Mouse (Mus musculus): ENCODE data around the gene Zfp575. TPM values are rescaled to one million over a fixed set of nuclear protein-coding genes. Genes with fewer than 3 reads are reported as not detected.

Zfp575 gene
- polyA plus RNA-seq, 1 experiment: not detected

- TF ChIP-seq POLR2A (IDR thresholded peaks at IDR 0.05; ENCODE audit: insufficient read depth, low read depth, low read length) (peak; percentile 65; the same call in 1 of the 2 replicates), CTCF (IDR thresholded peaks at IDR 0.05; ENCODE audit: insufficient read depth, low read depth, low read length) (no peak)
- Histone ChIP-seq H3K4me1 (ENCODE audit: control insufficient read depth, insufficient read depth, low read length) (peaks cover 10% of the 10 kb centered on the region), H3K4me3 (ENCODE audit: insufficient read depth, low read depth, low read length) (peak overlapping the region; percentile 64), H3K27ac (ENCODE audit: insufficient read depth, low read depth, low read length) (no peak overlapping the region)
- WGBS: 2% methylated on average over 39 of the region's 39 CpGs
Measured at GRCm38 (mm10) chr7:24593621-24594308, 6.3 kb upstream of the Zfp575 start.

GRCm38 (mm10) chr7:24592781-24593180, 5.3 kb upstream of the Zfp575 start:
- H3K4me3 ChIP-seq (ENCODE audit: insufficient read depth, low read depth, low read length): no peak overlapping the region
- H3K4me1 ChIP-seq (ENCODE audit: control insufficient read depth, insufficient read depth, low read length): peaks cover 10% of the 10 kb centered on the region
- TF ChIP-seq POLR2A (IDR thresholded peaks at IDR 0.05; ENCODE audit: insufficient read depth, low read depth, low read length): no peak
- TF ChIP-seq CTCF (IDR thresholded peaks at IDR 0.05; ENCODE audit: insufficient read depth, low read depth, low read length): no peak
- H3K27ac ChIP-seq (ENCODE audit: insufficient read depth, low read depth, low read length): no peak overlapping the region
- 69% methylated on average over 6 of the region's 6 CpGs for WGBS

DNA sequence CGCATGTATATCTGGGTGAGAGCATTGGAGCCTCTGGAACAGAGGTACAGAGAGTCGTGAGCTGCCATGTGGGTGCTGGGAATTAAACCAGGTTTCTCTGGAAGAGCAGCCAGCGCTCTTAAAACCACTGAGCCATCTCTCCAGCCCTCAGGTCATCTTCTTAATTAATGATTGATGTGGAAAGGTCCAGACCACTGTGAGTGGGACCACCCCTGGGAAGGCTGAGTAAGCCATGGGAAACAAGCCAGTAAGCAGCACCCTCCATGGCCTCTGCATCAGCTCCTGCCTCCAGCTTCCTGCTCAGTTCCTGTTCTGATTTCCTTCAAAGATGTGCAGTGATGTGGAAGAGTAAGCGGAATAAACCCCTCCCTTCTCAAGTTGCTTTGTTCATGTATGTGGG, 4.7 kb upstream of the Zfp575 start:
- TF ChIP-seq POLR2A (IDR thresholded peaks at IDR 0.05; ENCODE audit: insufficient read depth, low read depth, low read length) (no peak), CTCF (IDR thresholded peaks at IDR 0.05; ENCODE audit: insufficient read depth, low read depth, low read length) (no peak)
- no peak overlapping the region for H3K27ac ChIP-seq (ENCODE audit: insufficient read depth, low read depth, low read length)
- H3K4me3 ChIP-seq (ENCODE audit: insufficient read depth, low read depth, low read length): no peak overlapping the region
- WGBS: 56% methylated on average over 4 of the region's 4 CpGs
- H3K4me1 ChIP-seq (ENCODE audit: control insufficient read depth, insufficient read depth, low read length): peaks cover 10% of the 10 kb centered on the region

- WGBS: 74% methylated on average over 5 of the region's 5 CpGs
- peaks cover 10% of the 10 kb centered on the region for H3K4me1 ChIP-seq (ENCODE audit: control insufficient read depth, insufficient read depth, low read length)
Measured at GRCm38 (mm10) chr7:24591735-24592134, 4.3 kb upstream of the Zfp575 start.

DNA sequence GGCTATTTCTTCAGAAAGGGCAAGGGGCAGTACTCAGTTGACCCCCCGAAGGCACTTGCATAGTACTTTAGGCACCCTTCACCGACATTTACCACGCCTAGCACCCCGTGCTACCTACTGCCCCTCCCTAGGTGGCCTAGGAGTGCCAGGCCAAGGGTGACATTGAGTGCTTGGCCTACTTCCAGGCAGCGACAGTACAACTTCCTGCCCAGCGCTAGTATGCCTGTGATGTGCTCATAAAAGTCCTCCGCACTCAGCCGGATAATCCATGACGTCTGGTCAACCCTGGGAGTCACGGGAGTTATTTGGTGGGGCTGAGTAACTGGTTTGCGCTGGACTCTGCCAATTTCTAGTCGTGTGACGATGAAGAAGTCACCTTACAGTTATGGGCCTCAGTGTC, 895 bp upstream of the Zfp575 start:
- 87% methylated on average over 13 of the region's 13 CpGs for WGBS
- H3K4me3 ChIP-seq (ENCODE audit: insufficient read depth, low read depth, low read length): no peak overlapping the region

More at GRCm38 (mm10) chr7:24591735-24592134, 4.3 kb upstream of the Zfp575 start:
- H3K27ac ChIP-seq (ENCODE audit: insufficient read depth, low read depth, low read length): no peak overlapping the region
- no peak for TF ChIP-seq CTCF (IDR thresholded peaks at IDR 0.05; ENCODE audit: insufficient read depth, low read depth, low read length)
- no peak for TF ChIP-seq POLR2A (IDR thresholded peaks at IDR 0.05; ENCODE audit: insufficient read depth, low read depth, low read length)
- H3K4me3 ChIP-seq (ENCODE audit: insufficient read depth, low read depth, low read length): no peak overlapping the region

GRCm38 (mm10) chr7:24586828-24587227, 613 bp downstream of the Zfp575 start:
- Histone ChIP-seq H3K4me3 (ENCODE audit: insufficient read depth, low read depth, low read length) (peak overlapping the region; percentile 65), H3K27ac (ENCODE audit: insufficient read depth, low read depth, low read length) (no peak overlapping the region), H3K4me1 (ENCODE audit: control insufficient read depth, insufficient read depth, low read length) (peaks cover 7% of the 10 kb centered on the region; the same call in 1 of the 2 replicates)
- 7% methylated on average over 8 of the region's 8 CpGs for WGBS
- no peak for TF ChIP-seq CTCF (IDR thresholded peaks at IDR 0.05; ENCODE audit: insufficient read depth, low read depth, low read length)
- no peak for TF ChIP-seq POLR2A (IDR thresholded peaks at IDR 0.05; ENCODE audit: insufficient read depth, low read depth, low read length)

More for the DNA sequence above, 895 bp upstream of the Zfp575 start:
- no peak for TF ChIP-seq POLR2A (IDR thresholded peaks at IDR 0.05; ENCODE audit: insufficient read depth, low read depth, low read length)
- TF ChIP-seq CTCF (IDR thresholded peaks at IDR 0.05; ENCODE audit: insufficient read depth, low read depth, low read length): no peak
- H3K4me1 ChIP-seq (ENCODE audit: control insufficient read depth, insufficient read depth, low read length): peaks cover 7% of the 10 kb centered on the region; the same call in 1 of the 2 replicates
- no peak overlapping the region for H3K27ac ChIP-seq (ENCODE audit: insufficient read depth, low read depth, low read length)

GRCm38 (mm10) chr7:24585995-24586394, 1.4 kb downstream of the Zfp575 start:
- no peak for TF ChIP-seq POLR2A (IDR thresholded peaks at IDR 0.05; ENCODE audit: insufficient read depth, low read depth, low read length)
- no peak for TF ChIP-seq CTCF (IDR thresholded peaks at IDR 0.05; ENCODE audit: insufficient read depth, low read depth, low read length)

GRCm38 (mm10) chr7:24584876-24585275, 2.6 kb downstream of the Zfp575 start:
- no peak overlapping the region for H3K4me3 ChIP-seq (ENCODE audit: insufficient read depth, low read depth, low read length)
- TF ChIP-seq CTCF (IDR thresholded peaks at IDR 0.05; ENCODE audit: insufficient read depth, low read depth, low read length) (no peak), POLR2A (IDR thresholded peaks at IDR 0.05; ENCODE audit: insufficient read depth, low read depth, low read length) (no peak)
- WGBS: 89% methylated on average over 6 of the region's 6 CpGs
- no peak overlapping the region for H3K27ac ChIP-seq (ENCODE audit: insufficient read depth, low read depth, low read length)
- H3K4me1 ChIP-seq (ENCODE audit: control insufficient read depth, insufficient read depth, low read length): peaks cover 7% of the 10 kb centered on the region; the same call in 1 of the 2 replicates

More at GRCm38 (mm10) chr7:24585995-24586394, 1.4 kb downstream of the Zfp575 start:
- H3K4me1 ChIP-seq (ENCODE audit: control insufficient read depth, insufficient read depth, low read length): peaks cover 7% of the 10 kb centered on the region; the same call in 1 of the 2 replicates
- no peak overlapping the region for H3K4me3 ChIP-seq (ENCODE audit: insufficient read depth, low read depth, low read length)
- WGBS: 55% methylated on average over 16 of the region's 16 CpGs
- H3K27ac ChIP-seq (ENCODE audit: insufficient read depth, low read depth, low read length): no peak overlapping the region

DNA sequence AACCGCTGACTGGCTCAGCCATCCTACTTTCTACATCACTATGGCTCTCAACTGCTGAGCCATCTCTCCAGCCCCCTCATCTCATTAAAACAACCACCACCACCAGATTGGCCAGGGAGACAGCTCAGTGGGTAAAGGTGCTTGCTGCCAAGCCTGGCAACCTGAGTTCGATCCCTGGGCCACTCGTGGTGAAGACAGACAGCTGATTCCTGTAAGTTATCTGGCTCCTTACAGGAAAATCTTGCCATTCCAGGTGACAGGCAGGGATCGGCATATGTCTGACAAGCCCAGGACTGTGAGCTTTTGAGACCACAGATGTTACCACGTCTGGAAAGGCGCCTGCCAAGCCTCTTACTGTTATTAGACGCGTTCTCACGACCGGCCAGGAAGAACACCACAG, 9.6 kb downstream of the Zfp575 start:
- 97% methylated on average over 10 of the region's 10 CpGs for WGBS
- TF ChIP-seq CTCF (IDR thresholded peaks at IDR 0.05; ENCODE audit: insufficient read depth, low read depth, low read length) (no peak), POLR2A (IDR thresholded peaks at IDR 0.05; ENCODE audit: insufficient read depth, low read depth, low read length) (no peak)

More for the DNA sequence above, 9.6 kb downstream of the Zfp575 start:
- Histone ChIP-seq H3K4me1 (ENCODE audit: control insufficient read depth, insufficient read depth, low read length) (no peaks in the 10 kb centered on the region), H3K27ac (ENCODE audit: insufficient read depth, low read depth, low read length) (no peak overlapping the region), H3K4me3 (ENCODE audit: insufficient read depth, low read depth, low read length) (no peak overlapping the region)

Measured in olfactory bulb, adult 2 months (tissue).